Mouse (Mus musculus) lung, postnatal 0 days (tissue): ENCODE data around the gene Tlr5.

Experiments used
- CTCF ChIP-seq: IDR thresholded peaks from 2 replicates; pipeline ENCODE4 v1.5.1; 2016; ENCODE audit warnings: antibody characterized with exemption, mild to moderate bottlenecking
- EP300 ChIP-seq: IDR thresholded peaks from 2 replicates; pipeline ENCODE4 v1.6.1; 2016; ENCODE audit warnings: antibody characterized with exemption, mild to moderate bottlenecking, control low read depth

- TF ChIP-seq CTCF, result no peak
- no peak for TF ChIP-seq EP300
Measured at GRCm38 (mm10) chr1:182922824-182923223, 31.8 kb upstream of the Tlr5 start.
